Mouse (Mus musculus) heart, adult 2 months (tissue): ENCODE data around the gene Cabin1.

Experiments
- CTCF ChIP-seq: fragments of 200-600 bp; IDR thresholded peaks from 2 replicates; pipeline ENCODE4 v1.8.1; 2022; ENCODE audit warnings: antibody characterized with exemption, mild to moderate bottlenecking, moderate library complexity
- EP300 ChIP-seq: fragments of 200-500 bp; IDR thresholded peaks from 2 replicates; pipeline ENCODE4 v1.6.1; 2011; ENCODE audit warnings: low read depth, low read length, control low read depth; ENCODE audit not compliant: insufficient read depth
- POLR2A ChIP-seq: fragments of 200-500 bp; IDR thresholded peaks from 2 replicates; pipeline ENCODE4 v1.6.1; 2011; ENCODE audit warnings: mild to moderate bottlenecking, low read depth, low read length, control low read depth; ENCODE audit not compliant: insufficient read depth

- TF ChIP-seq EP300 (no peak), CTCF (no peak), POLR2A (no peak)
Observed at GRCm38 (mm10) chr10:75762413-75762812, 1.7 kb downstream of the Cabin1 start.
